Comparison of ENCODE assay signal across 17 mouse cellular contexts in the genomic region with DNA sequence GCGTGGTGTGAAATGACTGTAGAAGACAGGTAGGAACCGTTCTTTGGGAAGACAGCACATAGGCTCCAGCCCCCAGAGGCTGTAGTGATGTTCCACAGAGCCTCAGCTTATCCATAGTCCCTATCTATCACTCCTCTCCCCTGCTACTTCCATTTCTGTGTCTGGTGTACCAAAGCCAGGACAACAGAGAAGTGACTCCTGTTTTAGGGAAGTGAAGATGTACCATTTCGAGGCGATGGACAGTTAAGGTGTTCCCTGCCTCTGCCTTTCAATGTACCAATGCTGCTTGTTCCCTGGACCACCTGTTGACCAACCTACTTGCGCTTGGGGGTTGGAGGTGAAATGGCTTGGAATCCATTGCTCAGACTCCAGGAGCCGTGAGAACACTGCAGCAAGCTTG.
"Had no signal": no experiment of that assay in that cellular context is flagged by ENCODE, and none has a peak within 500 bp of the region (broad histone marks: within the 10 kb centered on the region; RNA-seq: fewer than 3 reads in every experiment).

No protein-coding gene starts in this region.

- ATAC-seq: midbrain, embryonic 16.5 days had no signal

- H3K4me2 ChIP-seq: liver, embryonic 13.5 days; liver, embryonic 15.5 days; lung, embryonic 14.5 days; midbrain, embryonic 12.5 days; neural tube, embryonic 12.5 days had no signal

- H3K27ac ChIP-seq: liver, embryonic 13.5 days; liver, embryonic 15.5 days; midbrain, embryonic 10.5 days; midbrain, embryonic 12.5 days; neural tube, embryonic 12.5 days had no signal

- DNase-seq: liver, embryonic 13.5 days; lung, adult 18-20 months; lung, embryonic 14.5 days; lung, postnatal 10 days; lung, postnatal 4 days; midbrain, embryonic 14.5 days; right cerebral cortex, postnatal 25 days; right cerebral cortex, postnatal 4 days; spleen, adult 18-20 months; thymus, adult 18-20 months; thymus, postnatal 14 days; thymus, postnatal 36 days had no signal

- H3K4me1 ChIP-seq: liver, embryonic 13.5 days; liver, embryonic 15.5 days; neural tube, embryonic 12.5 days had no signal

- H3K9ac ChIP-seq: liver, embryonic 13.5 days; liver, embryonic 15.5 days; lung, embryonic 14.5 days; midbrain, embryonic 12.5 days; neural tube, embryonic 12.5 days had no signal

- H3K4me3 ChIP-seq: liver, embryonic 13.5 days; liver, embryonic 15.5 days; midbrain, embryonic 10.5 days; midbrain, embryonic 12.5 days; neural tube, embryonic 12.5 days had no signal

- H3K36me3 ChIP-seq: liver, embryonic 13.5 days; liver, embryonic 15.5 days; midbrain, embryonic 10.5 days; midbrain, embryonic 12.5 days; neural tube, embryonic 12.5 days had no signal

- H3K9me3 ChIP-seq: liver, embryonic 13.5 days; liver, embryonic 15.5 days; midbrain, embryonic 10.5 days; midbrain, embryonic 12.5 days; neural tube, embryonic 12.5 days had no signal

- H3K27me3 ChIP-seq: liver, embryonic 13.5 days; liver, embryonic 15.5 days; neural tube, embryonic 12.5 days had no signal
